Comparison of ENCODE assay signal across 26 mouse cellular contexts in genomic region chr9:43684596-43684995, GRCm38 (mm10).
"Had no signal": no experiment of that assay in that cellular context is flagged by ENCODE, and none has a peak within 500 bp of the region (broad histone marks: within the 10 kb centered on the region; RNA-seq: fewer than 3 reads in every experiment).

No protein-coding gene starts in this region.

- H3K36me3 ChIP-seq: heart, embryonic 10.5 days; heart, embryonic 12.5 days; hindbrain, embryonic 13.5 days; hindbrain, embryonic 15.5 days; intestine, embryonic 15.5 days; limb, embryonic 13.5 days; limb, embryonic 15.5 days; liver, embryonic 12.5 days had no signal

- H3K27me3 ChIP-seq: hindbrain, embryonic 13.5 days; intestine, embryonic 15.5 days; limb, embryonic 15.5 days had no signal

- H3K9ac ChIP-seq: heart, embryonic 12.5 days; hindbrain, embryonic 13.5 days; hindbrain, embryonic 15.5 days; intestine, embryonic 15.5 days; limb, embryonic 13.5 days; limb, embryonic 15.5 days; liver, embryonic 12.5 days; liver, embryonic 14.5 days had no signal

- H3K9me3 ChIP-seq: heart, embryonic 10.5 days; heart, embryonic 12.5 days; hindbrain, embryonic 13.5 days; hindbrain, embryonic 15.5 days; intestine, embryonic 15.5 days; limb, embryonic 13.5 days; limb, embryonic 15.5 days; liver, embryonic 12.5 days had no signal

- H3K4me1 ChIP-seq: heart, embryonic 12.5 days; hindbrain, embryonic 15.5 days; limb, embryonic 13.5 days; limb, embryonic 15.5 days; liver, embryonic 12.5 days had no signal

- H3K4me3 ChIP-seq: gastrocnemius, adult 2 months; heart, embryonic 10.5 days; heart, embryonic 12.5 days; hindbrain, embryonic 13.5 days; hindbrain, embryonic 15.5 days; intestine, embryonic 15.5 days; layer of hippocampus, adult 2 months; left cerebral cortex, adult 2 months; limb, embryonic 13.5 days; limb, embryonic 15.5 days; liver, embryonic 12.5 days had no signal

- DNase-seq: gastrocnemius, adult 2 months; gastrocnemius, postnatal 10 days; gastrocnemius, postnatal 25 days; heart, adult 18-20 months; heart, postnatal 10 days; heart, postnatal 4 days; kidney, adult 18-20 months; kidney, adult 8-10 months; kidney, postnatal 10 days; kidney, postnatal 25 days; kidney, postnatal 4 days; left cerebral cortex, postnatal 4 days had no signal

- H3K27ac ChIP-seq: gastrocnemius, adult 2 months; heart, embryonic 10.5 days; hindbrain, embryonic 13.5 days; hindbrain, embryonic 15.5 days; hindbrain, postnatal 0 days; intestine, embryonic 15.5 days; layer of hippocampus, adult 2 months; left cerebral cortex, adult 2 months; limb, embryonic 13.5 days; limb, embryonic 15.5 days; liver, embryonic 12.5 days; liver, embryonic 14.5 days had no signal

- H3K4me2 ChIP-seq: heart, embryonic 12.5 days; hindbrain, embryonic 13.5 days; hindbrain, embryonic 15.5 days; intestine, embryonic 15.5 days; limb, embryonic 13.5 days; limb, embryonic 15.5 days; liver, embryonic 12.5 days had no signal

- ATAC-seq: hindbrain, postnatal 0 days; inflammation-experienced regulatory T-cells, adult 6 months; intestine, embryonic 15.5 days; intestine, postnatal 0 days; liver, embryonic 12.5 days had no signal
